Mouse (Mus musculus): Measurements from ENCODE around the gene Cdh23. TPM values are rescaled to one million over a fixed set of nuclear protein-coding genes. Genes with fewer than 3 reads are reported as not detected.

Gene Cdh23
- total and polyA plus RNA-seq, 3 experiments, result 4.7 to 7.7 (median 7.0) TPM

DNA sequence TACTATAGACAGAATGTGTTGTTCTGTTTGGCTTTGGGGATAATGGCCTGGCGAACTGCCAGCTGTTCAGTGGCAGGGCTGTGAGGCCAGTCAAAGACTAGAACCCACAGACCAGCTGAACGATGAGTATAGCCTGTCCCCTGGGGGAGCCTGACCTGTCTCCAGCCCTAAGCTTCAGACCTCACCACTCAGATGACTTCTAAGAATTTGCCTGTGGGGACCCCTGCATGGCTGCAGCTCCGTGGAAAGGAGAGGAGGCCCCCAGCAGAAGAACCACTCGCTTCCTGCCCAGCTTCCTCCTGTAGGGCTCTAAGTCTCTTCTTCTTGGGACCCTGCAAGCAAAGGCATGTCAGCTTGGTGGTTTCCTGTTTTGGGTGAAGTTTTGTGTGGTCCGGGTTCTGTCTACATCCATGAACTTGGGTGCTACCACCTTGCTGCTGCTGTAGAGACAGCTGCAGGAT is 325.7 kb downstream of the Cdh23 start:
- intact Hi-C loops (cut with DNase I), result no loop called here
- no peaks in the 10 kb centered on the region; the same call in none of the 2 replicates for H3K36me3 ChIP-seq (ENCODE audit: control insufficient read depth, insufficient read depth, low read length)
- H3K9ac ChIP-seq (ENCODE audit: low read depth, low read length), result no peak overlapping the region
- no peaks in the 10 kb centered on the region for H3K27me3 ChIP-seq (ENCODE audit: control insufficient read depth, insufficient read depth, low read length)
- peaks cover 21% of the 10 kb centered on the region for H3K4me1 ChIP-seq (ENCODE audit: control insufficient read depth, insufficient read depth, low read length)
- 58% methylated on average over 5 of the region's 5 CpGs for WGBS
- DNase-seq, result no peak
- no peak for TF ChIP-seq POLR2A (IDR thresholded peaks at IDR 0.05; ENCODE audit: insufficient read depth, low read depth, low read length)
- TF ChIP-seq EP300 (IDR thresholded peaks at IDR 0.05; ENCODE audit: insufficient read depth, low read depth, low read length), result no peak
- no peak for TF ChIP-seq CTCF (IDR thresholded peaks at IDR 0.05)
- H3K4me3 ChIP-seq, result no peak overlapping the region
- H3K27ac ChIP-seq, result peak overlapping the region; percentile 15; the same call in 1 of the 2 replicates
- H3K79me2 ChIP-seq (replicated peaks; ENCODE audit: control insufficient read depth, insufficient read depth, low read length), result no peaks in the 10 kb centered on the region

DNA sequence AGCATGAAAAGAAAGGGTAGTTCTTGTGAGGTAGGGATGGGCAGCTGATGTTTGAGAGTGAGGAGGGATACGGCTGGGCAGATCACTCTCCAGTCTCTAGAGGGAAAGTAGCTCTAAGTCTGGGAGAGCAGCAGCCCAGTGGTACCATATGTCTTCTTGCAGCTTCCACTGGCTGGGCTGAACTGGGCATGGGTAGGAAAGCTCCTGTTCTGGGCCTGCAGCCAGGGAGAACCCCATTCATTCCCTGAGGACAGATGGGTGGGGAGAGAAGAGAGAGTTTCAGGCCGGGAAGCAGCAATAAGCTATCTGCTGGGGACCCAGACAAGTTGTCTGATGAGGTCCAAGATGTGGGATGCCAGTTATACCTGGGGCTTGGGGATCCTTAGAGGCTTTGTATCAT is 326.2 kb downstream of the Cdh23 start:
- H3K36me3 ChIP-seq (ENCODE audit: control insufficient read depth, insufficient read depth, low read length), result no peaks in the 10 kb centered on the region; the same call in none of the 2 replicates
- no peaks in the 10 kb centered on the region for H3K79me2 ChIP-seq (replicated peaks; ENCODE audit: control insufficient read depth, insufficient read depth, low read length)
- no peak for DNase-seq
- no peaks in the 10 kb centered on the region for H3K27me3 ChIP-seq (ENCODE audit: control insufficient read depth, insufficient read depth, low read length)
- no peak overlapping the region for H3K4me3 ChIP-seq
- TF ChIP-seq EP300 (IDR thresholded peaks at IDR 0.05; ENCODE audit: insufficient read depth, low read depth, low read length) (no peak), CTCF (IDR thresholded peaks at IDR 0.05) (no peak), POLR2A (IDR thresholded peaks at IDR 0.05; ENCODE audit: insufficient read depth, low read depth, low read length) (no peak)
- H3K9ac ChIP-seq (ENCODE audit: low read depth, low read length), result no peak overlapping the region
- H3K27ac ChIP-seq, result no peak overlapping the region
- intact Hi-C loops (cut with DNase I), result no loop called here
- H3K4me1 ChIP-seq (ENCODE audit: control insufficient read depth, insufficient read depth, low read length), result peaks cover 21% of the 10 kb centered on the region
- 49% methylated on average over 2 of the region's 2 CpGs for WGBS

DNA sequence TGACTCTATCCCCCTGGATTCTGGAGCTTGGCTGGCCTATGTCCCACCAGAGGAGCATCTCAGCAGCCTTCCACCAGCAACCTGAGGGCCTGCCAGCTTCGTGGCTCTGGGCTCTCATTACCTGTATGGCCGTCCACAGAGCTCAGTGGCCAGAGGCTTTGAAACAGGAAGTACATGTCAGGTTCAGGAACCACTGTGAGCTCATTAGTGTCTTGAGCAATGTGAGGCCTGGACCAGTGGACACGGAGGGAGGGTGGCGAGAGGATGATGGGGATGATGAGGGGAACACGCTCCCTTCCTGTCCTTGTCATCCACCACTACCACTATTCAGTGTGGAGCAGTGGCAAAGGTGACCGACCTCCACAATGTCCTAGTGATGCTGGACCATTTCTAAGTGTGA is 326.9 kb downstream of the Cdh23 start:
- Histone ChIP-seq H3K27me3 (ENCODE audit: control insufficient read depth, insufficient read depth, low read length) (no peaks in the 10 kb centered on the region), H3K27ac (no peak overlapping the region), H3K4me3 (no peak overlapping the region), H3K36me3 (ENCODE audit: control insufficient read depth, insufficient read depth, low read length) (no peaks in the 10 kb centered on the region; the same call in 1 of the 2 replicates), H3K9ac (ENCODE audit: low read depth, low read length) (no peak overlapping the region), H3K79me2 (replicated peaks; ENCODE audit: control insufficient read depth, insufficient read depth, low read length) (no peaks in the 10 kb centered on the region), H3K4me1 (ENCODE audit: control insufficient read depth, insufficient read depth, low read length) (peaks cover 16% of the 10 kb centered on the region)
- intact Hi-C loops (cut with DNase I), result no loop called here
- TF ChIP-seq EP300 (IDR thresholded peaks at IDR 0.05; ENCODE audit: insufficient read depth, low read depth, low read length) (no peak), CTCF (IDR thresholded peaks at IDR 0.05) (no peak), POLR2A (IDR thresholded peaks at IDR 0.05; ENCODE audit: insufficient read depth, low read depth, low read length) (no peak)
- WGBS, result 75% methylated on average over 6 of the region's 6 CpGs
- DNase-seq, result no peak

DNA sequence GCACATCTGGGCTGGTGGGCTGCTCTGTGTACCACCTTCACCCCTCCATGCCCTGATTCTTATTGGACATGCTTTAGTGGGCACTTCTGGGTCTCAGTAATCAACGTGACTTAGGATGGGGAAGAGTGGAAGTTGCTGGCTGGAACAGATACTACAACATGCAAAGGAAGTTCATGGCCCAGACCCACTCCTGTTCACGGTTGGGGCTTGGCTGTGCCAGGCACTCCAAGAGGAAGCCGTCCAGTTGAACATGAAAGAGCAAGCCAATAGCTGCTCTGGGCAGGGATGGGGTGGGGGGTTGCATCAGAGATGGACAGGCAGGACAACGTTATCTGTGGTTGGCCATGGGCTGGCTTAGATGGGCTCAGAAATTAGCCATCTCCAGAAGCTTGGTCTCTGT is 328.4 kb downstream of the Cdh23 start:
- intact Hi-C loops (cut with DNase I), result no loop called here
- no peak for DNase-seq
- TF ChIP-seq EP300 (IDR thresholded peaks at IDR 0.05; ENCODE audit: insufficient read depth, low read depth, low read length), result no peak
- no peak for TF ChIP-seq CTCF (IDR thresholded peaks at IDR 0.05)
- no peak for TF ChIP-seq POLR2A (IDR thresholded peaks at IDR 0.05; ENCODE audit: insufficient read depth, low read depth, low read length)
- Histone ChIP-seq H3K9ac (ENCODE audit: low read depth, low read length) (no peak overlapping the region), H3K27me3 (ENCODE audit: control insufficient read depth, insufficient read depth, low read length) (no peaks in the 10 kb centered on the region), H3K4me3 (no peak overlapping the region), H3K36me3 (ENCODE audit: control insufficient read depth, insufficient read depth, low read length) (no peaks in the 10 kb centered on the region), H3K79me2 (replicated peaks; ENCODE audit: control insufficient read depth, insufficient read depth, low read length) (no peaks in the 10 kb centered on the region), H3K4me1 (ENCODE audit: control insufficient read depth, insufficient read depth, low read length) (peaks cover 10% of the 10 kb centered on the region), H3K27ac (no peak overlapping the region; the same call in 1 of the 2 replicates)
- 63% methylated on average over 4 of the region's 4 CpGs for WGBS

DNA sequence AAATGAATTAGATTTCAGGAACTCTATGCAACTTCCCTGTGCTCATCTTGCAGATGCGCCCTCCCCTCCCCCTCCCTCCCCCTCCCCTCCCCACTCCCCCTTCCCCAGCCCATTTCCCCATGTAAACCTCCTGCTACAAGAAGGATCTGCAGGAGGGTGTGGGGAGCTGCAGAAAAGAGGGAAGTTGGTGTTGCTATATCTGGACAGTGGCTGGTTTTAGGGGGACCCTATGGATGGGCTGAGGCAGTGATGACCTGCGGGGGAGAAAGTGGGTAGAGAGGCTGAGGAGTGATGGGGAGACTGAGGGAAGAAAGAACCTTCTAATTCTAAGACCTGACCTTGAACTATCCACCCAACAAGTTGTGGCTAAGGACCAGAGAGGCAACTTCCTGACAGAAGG is 329.1 kb downstream of the Cdh23 start:
- H3K79me2 ChIP-seq (replicated peaks; ENCODE audit: control insufficient read depth, insufficient read depth, low read length), result no peaks in the 10 kb centered on the region
- WGBS, result 79% methylated on average over 2 of the region's 2 CpGs

DNA sequence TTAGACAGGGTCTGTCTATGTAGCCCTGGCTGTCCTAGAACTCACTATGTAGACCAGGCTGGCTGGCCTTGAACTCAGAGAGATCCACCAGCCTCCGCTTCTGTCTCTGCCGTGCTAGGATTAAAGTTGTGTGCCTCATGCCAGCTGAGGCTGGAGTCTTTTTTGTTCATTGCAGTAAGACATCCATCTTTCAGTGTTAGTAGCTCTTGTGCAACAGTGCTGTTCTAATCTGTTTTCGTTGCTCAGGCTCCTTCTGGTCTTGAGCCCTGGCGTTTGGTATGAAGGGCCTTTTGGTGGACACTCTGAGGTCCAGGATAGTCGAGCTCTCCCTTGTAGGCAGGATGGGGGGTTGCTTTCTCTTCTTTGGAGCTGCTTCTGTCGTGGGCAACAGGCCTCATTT is 332.9 kb downstream of the Cdh23 start:
- no peaks in the 10 kb centered on the region for H3K27me3 ChIP-seq (ENCODE audit: control insufficient read depth, insufficient read depth, low read length)
- TF ChIP-seq CTCF (IDR thresholded peaks at IDR 0.05), result no peak
- no peak for TF ChIP-seq POLR2A (IDR thresholded peaks at IDR 0.05; ENCODE audit: insufficient read depth, low read depth, low read length)
- TF ChIP-seq EP300 (IDR thresholded peaks at IDR 0.05; ENCODE audit: insufficient read depth, low read depth, low read length), result no peak
- no peak overlapping the region for H3K27ac ChIP-seq
- 68% methylated on average over 6 of the region's 6 CpGs for WGBS
- no peaks in the 10 kb centered on the region for H3K79me2 ChIP-seq (replicated peaks; ENCODE audit: control insufficient read depth, insufficient read depth, low read length)
- DNase-seq, result no peak
- intact Hi-C loops (cut with DNase I), result no loop called here
- H3K9ac ChIP-seq (ENCODE audit: low read depth, low read length), result no peak overlapping the region
- no peaks in the 10 kb centered on the region for H3K36me3 ChIP-seq (ENCODE audit: control insufficient read depth, insufficient read depth, low read length)
- H3K4me1 ChIP-seq (ENCODE audit: control insufficient read depth, insufficient read depth, low read length), result peaks cover 5% of the 10 kb centered on the region
- no peak overlapping the region for H3K4me3 ChIP-seq

More for the DNA sequence above, 329.1 kb downstream of the Cdh23 start:
- no peak for DNase-seq
- no peaks in the 10 kb centered on the region for H3K36me3 ChIP-seq (ENCODE audit: control insufficient read depth, insufficient read depth, low read length)
- no peak for TF ChIP-seq EP300 (IDR thresholded peaks at IDR 0.05; ENCODE audit: insufficient read depth, low read depth, low read length)
- TF ChIP-seq CTCF (IDR thresholded peaks at IDR 0.05), result no peak
- intact Hi-C loops (cut with DNase I), result no loop called here
- peaks cover 9% of the 10 kb centered on the region for H3K4me1 ChIP-seq (ENCODE audit: control insufficient read depth, insufficient read depth, low read length)
- no peak overlapping the region for H3K9ac ChIP-seq (ENCODE audit: low read depth, low read length)
- H3K27me3 ChIP-seq (ENCODE audit: control insufficient read depth, insufficient read depth, low read length), result no peaks in the 10 kb centered on the region
- H3K27ac ChIP-seq, result no peak overlapping the region; the same call in 1 of the 2 replicates
- no peak overlapping the region for H3K4me3 ChIP-seq

All from heart, adult 2 months (tissue).